Mouse (Mus musculus): ENCODE measurements around the gene Adh6b. TPM values are rescaled to one million over a fixed set of nuclear protein-coding genes. Genes with fewer than 3 reads are reported as not detected.

Gene Adh6b
- polyA plus RNA-seq, 1 experiment, result 0.05 TPM

DNA sequence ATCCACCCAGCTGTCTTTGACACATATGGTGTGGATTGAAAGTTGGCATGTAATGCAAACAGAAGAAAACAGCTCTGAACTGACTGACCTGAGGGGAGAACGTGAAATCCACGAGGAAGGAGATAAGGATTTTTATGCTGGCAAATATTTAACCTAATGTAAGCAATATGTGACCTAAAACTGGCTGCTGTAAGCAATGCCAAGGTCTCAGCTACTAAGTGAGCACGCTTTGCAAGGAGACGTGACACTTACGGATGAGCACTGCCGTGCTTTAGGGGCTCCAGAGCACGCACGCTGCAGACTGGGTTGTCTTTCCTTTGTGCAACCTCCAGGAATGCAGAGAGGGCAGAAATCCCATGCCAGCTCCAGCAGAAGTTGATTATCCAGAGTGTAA lies 35.3 kb upstream of the Adh6b start:
- H3K36me3 ChIP-seq (ENCODE audit: control insufficient read depth, insufficient read depth, low read length), result no peaks in the 10 kb centered on the region
- TF ChIP-seq POLR2A (IDR thresholded peaks at IDR 0.05; ENCODE audit: control insufficient read depth, low read depth, low read length) (no peak), CTCF (IDR thresholded peaks at IDR 0.05; ENCODE audit: control insufficient read depth, insufficient read depth, insufficient replicate concordance, low read depth, low read length) (no peak)
- H3K27me3 ChIP-seq (ENCODE audit: control insufficient read depth, insufficient read depth, low read length), result no peaks in the 10 kb centered on the region
- H3K27ac ChIP-seq (ENCODE audit: control insufficient read depth, insufficient read depth, low read depth, low read length), result no peak overlapping the region
- no peak overlapping the region for H3K4me3 ChIP-seq (ENCODE audit: control insufficient read depth, low read depth, low read length)
- peaks cover 2% of the 10 kb centered on the region; the same call in 1 of the 2 replicates for H3K4me1 ChIP-seq (ENCODE audit: control insufficient read depth, insufficient read depth, low read length)

DNA sequence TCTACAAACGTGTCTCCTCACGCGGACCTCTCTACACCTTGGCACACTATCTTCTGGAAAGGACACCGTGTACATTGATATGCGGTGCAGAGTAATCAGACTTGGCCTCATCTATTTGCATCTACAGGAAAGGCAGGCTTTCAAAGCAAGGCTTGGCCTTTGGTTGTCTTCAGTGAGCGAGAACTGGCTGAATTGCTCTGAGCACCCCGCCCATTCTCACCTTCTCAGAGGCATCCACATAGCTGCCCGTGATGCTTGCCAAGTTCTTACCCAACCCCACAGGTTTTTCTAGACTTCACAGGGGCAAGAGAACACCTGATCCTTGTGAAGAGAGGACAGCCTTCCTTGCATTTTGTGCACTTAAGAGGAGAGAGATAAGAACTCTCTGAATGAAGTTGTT lies 31.7 kb upstream of the Adh6b start:
- Histone ChIP-seq H3K27me3 (ENCODE audit: control insufficient read depth, insufficient read depth, low read length) (no peaks in the 10 kb centered on the region), H3K27ac (ENCODE audit: control insufficient read depth, insufficient read depth, low read depth, low read length) (no peak overlapping the region), H3K36me3 (ENCODE audit: control insufficient read depth, insufficient read depth, low read length) (no peaks in the 10 kb centered on the region), H3K4me3 (ENCODE audit: control insufficient read depth, low read depth, low read length) (no peak overlapping the region), H3K4me1 (ENCODE audit: control insufficient read depth, insufficient read depth, low read length) (peaks cover 2% of the 10 kb centered on the region; the same call in 1 of the 2 replicates)
- TF ChIP-seq POLR2A (IDR thresholded peaks at IDR 0.05; ENCODE audit: control insufficient read depth, low read depth, low read length) (no peak), CTCF (IDR thresholded peaks at IDR 0.05; ENCODE audit: control insufficient read depth, insufficient read depth, insufficient replicate concordance, low read depth, low read length) (no peak)

DNA sequence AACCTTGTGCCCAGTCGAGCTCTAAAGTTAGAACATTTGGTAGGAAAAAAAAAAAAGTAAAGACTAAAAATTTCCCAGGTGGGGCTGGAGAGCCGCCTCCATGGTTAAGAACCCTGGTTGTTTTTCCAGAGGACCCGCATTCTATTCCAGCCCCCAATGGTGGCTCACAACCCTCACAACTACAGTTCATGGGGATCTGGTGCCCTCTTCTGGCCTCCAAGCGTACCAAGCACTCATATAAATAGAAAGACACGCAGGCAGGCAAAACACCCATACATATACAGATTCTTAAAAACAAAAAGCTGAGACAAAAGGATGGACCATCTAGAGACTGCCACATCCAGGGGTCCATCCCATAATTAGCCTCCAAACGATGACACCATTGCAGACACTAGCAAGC lies 30.6 kb upstream of the Adh6b start:
- no peak overlapping the region for H3K4me3 ChIP-seq (ENCODE audit: control insufficient read depth, low read depth, low read length)
- peaks cover 2% of the 10 kb centered on the region; the same call in 1 of the 2 replicates for H3K4me1 ChIP-seq (ENCODE audit: control insufficient read depth, insufficient read depth, low read length)
- no peaks in the 10 kb centered on the region for H3K27me3 ChIP-seq (ENCODE audit: control insufficient read depth, insufficient read depth, low read length)
- H3K36me3 ChIP-seq (ENCODE audit: control insufficient read depth, insufficient read depth, low read length), result no peaks in the 10 kb centered on the region
- no peak overlapping the region for H3K27ac ChIP-seq (ENCODE audit: control insufficient read depth, insufficient read depth, low read depth, low read length)
- no peak for TF ChIP-seq POLR2A (IDR thresholded peaks at IDR 0.05; ENCODE audit: control insufficient read depth, low read depth, low read length)
- TF ChIP-seq CTCF (IDR thresholded peaks at IDR 0.05; ENCODE audit: control insufficient read depth, insufficient read depth, insufficient replicate concordance, low read depth, low read length), result no peak

DNA sequence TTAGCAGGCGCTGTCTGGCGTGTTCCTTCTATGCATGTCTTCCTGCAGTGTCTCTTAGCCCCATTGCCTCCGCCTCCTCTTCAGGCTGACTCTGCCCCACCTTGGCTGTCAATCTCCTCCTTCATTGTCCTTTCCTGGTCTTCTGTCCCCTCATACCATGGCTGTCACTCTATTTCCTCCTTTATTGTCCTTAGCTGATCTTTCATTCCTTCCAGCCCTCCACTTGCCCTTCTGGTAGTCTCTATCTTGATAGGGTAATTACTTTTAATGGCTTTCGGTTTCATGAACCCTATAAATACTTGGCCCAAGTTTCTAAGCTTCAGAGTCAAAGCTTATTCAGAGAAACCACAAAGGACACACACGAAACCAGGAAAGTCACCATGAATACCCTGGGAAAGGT lies 28.6 kb upstream of the Adh6b start, which contains the start of gene Adh6a:
Gene Adh6a, plus strand, starts transcription at position 322 of the 400 bp plus-strand sequence.
- no peaks in the 10 kb centered on the region for H3K36me3 ChIP-seq (ENCODE audit: control insufficient read depth, insufficient read depth, low read length)
- TF ChIP-seq POLR2A (IDR thresholded peaks at IDR 0.05; ENCODE audit: control insufficient read depth, low read depth, low read length), result no peak
- TF ChIP-seq CTCF (IDR thresholded peaks at IDR 0.05; ENCODE audit: control insufficient read depth, insufficient read depth, insufficient replicate concordance, low read depth, low read length), result no peak
- H3K27me3 ChIP-seq (ENCODE audit: control insufficient read depth, insufficient read depth, low read length), result no peaks in the 10 kb centered on the region
- H3K27ac ChIP-seq (ENCODE audit: control insufficient read depth, insufficient read depth, low read depth, low read length), result no peak within 1 kb of the TSS
- peaks cover 2% of the 10 kb centered on the region; the same call in 1 of the 2 replicates for H3K4me1 ChIP-seq (ENCODE audit: control insufficient read depth, insufficient read depth, low read length)
- no peak within 1 kb of the TSS for H3K4me3 ChIP-seq (ENCODE audit: control insufficient read depth, low read depth, low read length)

DNA sequence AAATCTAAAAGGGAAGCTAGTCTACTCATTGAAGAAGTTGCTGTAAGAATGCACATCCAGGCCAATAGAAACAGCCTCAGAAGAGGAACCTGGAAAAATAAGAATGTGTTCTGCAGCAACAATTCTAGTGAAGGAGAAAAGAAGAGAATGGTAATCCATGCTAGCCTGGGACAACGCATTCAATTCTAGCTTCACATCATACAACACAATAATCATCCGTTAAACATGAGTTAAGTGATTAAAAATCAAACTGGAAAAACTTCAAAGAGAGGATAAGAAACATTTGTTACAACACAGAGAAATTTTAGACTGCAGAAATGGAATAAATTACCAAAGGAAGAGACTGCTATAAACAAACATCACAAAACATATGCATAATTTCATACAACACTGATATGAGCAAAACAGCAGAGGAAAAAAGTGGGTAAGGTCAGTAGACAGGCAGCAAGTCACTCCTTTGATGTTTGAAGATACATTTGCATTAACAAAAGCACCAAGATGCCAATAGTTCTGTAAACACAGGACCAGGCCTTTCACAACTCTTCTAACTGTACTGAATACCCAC lies 24.6 kb upstream of the Adh6b start:
- no peak overlapping the region for H3K4me3 ChIP-seq (ENCODE audit: control insufficient read depth, low read depth, low read length)
- H3K4me1 ChIP-seq (ENCODE audit: control insufficient read depth, insufficient read depth, low read length), result no peaks in the 10 kb centered on the region
- no peaks in the 10 kb centered on the region for H3K36me3 ChIP-seq (ENCODE audit: control insufficient read depth, insufficient read depth, low read length)
- H3K27me3 ChIP-seq (ENCODE audit: control insufficient read depth, insufficient read depth, low read length), result no peaks in the 10 kb centered on the region
- H3K27ac ChIP-seq (ENCODE audit: control insufficient read depth, insufficient read depth, low read depth, low read length), result no peak overlapping the region
- TF ChIP-seq CTCF (IDR thresholded peaks at IDR 0.05; ENCODE audit: control insufficient read depth, insufficient read depth, insufficient replicate concordance, low read depth, low read length) (no peak), POLR2A (IDR thresholded peaks at IDR 0.05; ENCODE audit: control insufficient read depth, low read depth, low read length) (no peak)

DNA sequence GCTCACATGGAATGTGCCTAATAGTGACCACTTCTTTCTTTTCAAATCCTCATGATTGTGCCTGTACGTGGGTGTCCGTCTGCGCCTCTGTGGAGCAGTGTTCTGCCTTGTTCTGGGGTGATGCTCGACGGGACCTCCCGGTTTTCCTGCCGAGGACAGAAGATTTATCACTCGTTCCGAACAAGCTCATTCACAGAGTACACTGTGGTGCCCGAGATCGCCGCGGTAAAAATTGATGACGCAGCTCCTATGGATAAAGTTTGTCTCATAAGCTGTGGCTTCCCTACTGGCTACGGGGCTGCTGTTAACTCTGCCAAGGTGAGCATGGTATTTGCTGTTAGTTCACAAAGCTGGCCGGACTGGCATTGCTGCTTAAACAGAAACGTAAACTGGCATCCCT lies 16.6 kb upstream of the Adh6b start:
- Histone ChIP-seq H3K4me1 (ENCODE audit: control insufficient read depth, insufficient read depth, low read length) (no peaks in the 10 kb centered on the region), H3K27me3 (ENCODE audit: control insufficient read depth, insufficient read depth, low read length) (no peaks in the 10 kb centered on the region), H3K27ac (ENCODE audit: control insufficient read depth, insufficient read depth, low read depth, low read length) (no peak overlapping the region), H3K4me3 (ENCODE audit: control insufficient read depth, low read depth, low read length) (no peak overlapping the region), H3K36me3 (ENCODE audit: control insufficient read depth, insufficient read depth, low read length) (no peaks in the 10 kb centered on the region)
- TF ChIP-seq POLR2A (IDR thresholded peaks at IDR 0.05; ENCODE audit: control insufficient read depth, low read depth, low read length), result no peak
- no peak for TF ChIP-seq CTCF (IDR thresholded peaks at IDR 0.05; ENCODE audit: control insufficient read depth, insufficient read depth, insufficient replicate concordance, low read depth, low read length)

DNA sequence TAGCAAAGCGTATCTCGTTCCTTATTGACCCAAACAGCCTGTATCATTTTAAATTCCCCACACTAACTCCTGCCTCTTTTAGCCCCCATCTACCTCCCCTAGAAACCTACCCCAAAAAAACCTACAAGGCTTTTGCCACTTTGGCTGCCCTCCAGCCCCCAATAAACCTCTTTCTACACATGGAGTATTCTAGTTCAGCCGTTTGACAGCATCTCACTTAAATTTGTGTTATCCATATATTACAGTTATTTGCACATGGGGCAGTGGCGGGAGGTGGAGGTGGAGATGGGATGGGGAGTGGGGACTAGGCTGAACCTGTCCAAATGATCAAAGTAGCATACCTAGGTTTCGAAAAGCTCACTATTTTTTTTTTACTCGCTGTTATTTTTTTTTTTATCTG lies 16.1 kb upstream of the Adh6b start:
- H3K27me3 ChIP-seq (ENCODE audit: control insufficient read depth, insufficient read depth, low read length), result no peaks in the 10 kb centered on the region
- H3K27ac ChIP-seq (ENCODE audit: control insufficient read depth, insufficient read depth, low read depth, low read length), result no peak overlapping the region
- no peaks in the 10 kb centered on the region for H3K36me3 ChIP-seq (ENCODE audit: control insufficient read depth, insufficient read depth, low read length)
- no peaks in the 10 kb centered on the region for H3K4me1 ChIP-seq (ENCODE audit: control insufficient read depth, insufficient read depth, low read length)
- no peak for TF ChIP-seq CTCF (IDR thresholded peaks at IDR 0.05; ENCODE audit: control insufficient read depth, insufficient read depth, insufficient replicate concordance, low read depth, low read length)
- no peak for TF ChIP-seq POLR2A (IDR thresholded peaks at IDR 0.05; ENCODE audit: control insufficient read depth, low read depth, low read length)
- no peak overlapping the region for H3K4me3 ChIP-seq (ENCODE audit: control insufficient read depth, low read depth, low read length)
